Mouse (Mus musculus) monocyte, adult 5-6 weeks (primary cell): ENCODE measurements around the gene Aup1. TPM values are rescaled to one million over a fixed set of nuclear protein-coding genes. Genes with fewer than 3 reads are reported as not detected.

Experiments used
- ATAC-seq: fragments of 153-309, 156-312 bp; replicated peaks from 2 replicates; pipeline ENCODE4 v1.8.0; 2017; ENCODE audit warnings: mild to moderate bottlenecking; ENCODE audit not compliant: low TSS enrichment, insufficient number of reproducible peaks, severe bottlenecking, poor library complexity, low FRiP score
- total RNA-seq: library from RNA; stranded (forward); fragments of 200-1000, 200-491, 200-594 nt; gene quantifications from 3 replicates; pipeline ENCODE4 v1.2.3, GENCODE M21; 2017

Gene Aup1
- total RNA-seq, 1 experiment from 2014 or later = 187 TPM

DNA sequence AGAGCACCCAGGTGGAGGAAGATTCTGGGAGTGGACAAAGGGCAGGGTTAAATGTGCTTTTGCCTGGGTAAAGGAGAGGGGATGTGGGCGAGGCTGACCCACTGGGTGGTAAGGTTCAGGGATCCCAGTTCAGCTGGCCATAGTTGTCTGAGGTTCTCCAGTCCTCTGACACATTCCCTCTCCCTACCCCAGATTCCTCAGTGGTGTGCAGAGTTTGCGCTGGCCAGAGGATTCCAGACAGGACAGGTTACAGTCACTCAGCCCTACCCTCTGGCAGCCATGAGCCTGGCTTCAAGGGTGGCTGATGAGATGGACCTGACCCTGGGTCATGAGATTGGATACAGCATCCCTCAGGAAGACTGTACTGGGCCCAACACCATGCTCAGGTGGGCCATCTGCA is 4.4 kb downstream of the Aup1 start:
- ATAC-seq = no peak

GRCm38 (mm10) chr6:83065995-83066394 is 11.7 kb downstream of the Aup1 start:
- ATAC-seq = no peak

GRCm38 (mm10) chr6:83066441-83066840 is 12.1 kb downstream of the Aup1 start:
- no peak for ATAC-seq

- no peak for ATAC-seq
Measured at GRCm38 (mm10) chr6:83068221-83068620, 13.9 kb downstream of the Aup1 start.

DNA sequence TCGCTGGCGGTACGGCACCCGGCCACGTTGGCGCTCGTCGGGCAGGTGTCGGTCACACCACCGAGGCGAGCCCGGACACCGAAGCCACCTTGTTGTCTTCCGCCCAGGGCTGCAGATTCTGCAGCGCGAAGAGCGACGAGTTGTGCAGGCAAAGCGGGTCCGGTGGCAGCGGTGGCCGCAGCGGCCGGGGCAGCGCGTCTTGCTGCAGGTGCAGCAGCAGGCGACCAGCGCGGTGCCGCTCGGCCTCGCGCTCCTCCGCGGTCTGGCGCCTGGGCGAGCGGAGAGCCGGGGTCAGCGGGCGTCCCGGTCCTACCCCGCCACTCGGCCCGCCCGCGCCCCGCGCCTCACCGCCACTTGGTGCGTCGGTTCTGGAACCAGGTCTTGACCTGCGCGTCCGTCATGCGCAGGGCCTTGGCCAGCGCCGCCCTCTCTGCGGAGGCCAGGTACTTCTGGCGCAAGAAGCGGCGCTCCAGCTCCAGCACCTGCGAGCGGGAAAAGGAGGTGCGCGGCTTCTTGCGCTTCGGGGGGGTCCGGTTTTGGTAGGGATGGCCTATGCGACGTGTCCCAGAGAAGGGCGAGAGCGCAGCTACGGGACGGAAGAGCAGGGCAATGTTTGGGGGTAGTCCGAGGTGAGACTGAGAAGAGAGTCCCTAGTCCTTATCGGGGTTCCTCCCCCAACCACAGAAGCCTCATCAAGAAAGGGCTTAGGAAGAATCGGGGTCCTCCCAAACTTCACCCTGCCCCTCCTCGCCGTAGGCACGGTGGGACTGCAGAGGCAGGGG is 14.6 kb downstream of the Aup1 start:
- no peak for ATAC-seq

- ATAC-seq = no peak
Measured at GRCm38 (mm10) chr6:83069488-83070246, 15.3 kb downstream of the Aup1 start.

DNA sequence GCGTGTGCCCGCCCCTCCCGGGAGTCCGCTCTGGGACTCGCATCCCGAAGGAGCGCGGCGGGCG is 15.8 kb downstream of the Aup1 start, which contains the start of gene Tlx2:
Tlx2 (minus strand) TSS at position 47 of the 64 bp plus-strand sequence.
- ATAC-seq = no peak

DNA sequence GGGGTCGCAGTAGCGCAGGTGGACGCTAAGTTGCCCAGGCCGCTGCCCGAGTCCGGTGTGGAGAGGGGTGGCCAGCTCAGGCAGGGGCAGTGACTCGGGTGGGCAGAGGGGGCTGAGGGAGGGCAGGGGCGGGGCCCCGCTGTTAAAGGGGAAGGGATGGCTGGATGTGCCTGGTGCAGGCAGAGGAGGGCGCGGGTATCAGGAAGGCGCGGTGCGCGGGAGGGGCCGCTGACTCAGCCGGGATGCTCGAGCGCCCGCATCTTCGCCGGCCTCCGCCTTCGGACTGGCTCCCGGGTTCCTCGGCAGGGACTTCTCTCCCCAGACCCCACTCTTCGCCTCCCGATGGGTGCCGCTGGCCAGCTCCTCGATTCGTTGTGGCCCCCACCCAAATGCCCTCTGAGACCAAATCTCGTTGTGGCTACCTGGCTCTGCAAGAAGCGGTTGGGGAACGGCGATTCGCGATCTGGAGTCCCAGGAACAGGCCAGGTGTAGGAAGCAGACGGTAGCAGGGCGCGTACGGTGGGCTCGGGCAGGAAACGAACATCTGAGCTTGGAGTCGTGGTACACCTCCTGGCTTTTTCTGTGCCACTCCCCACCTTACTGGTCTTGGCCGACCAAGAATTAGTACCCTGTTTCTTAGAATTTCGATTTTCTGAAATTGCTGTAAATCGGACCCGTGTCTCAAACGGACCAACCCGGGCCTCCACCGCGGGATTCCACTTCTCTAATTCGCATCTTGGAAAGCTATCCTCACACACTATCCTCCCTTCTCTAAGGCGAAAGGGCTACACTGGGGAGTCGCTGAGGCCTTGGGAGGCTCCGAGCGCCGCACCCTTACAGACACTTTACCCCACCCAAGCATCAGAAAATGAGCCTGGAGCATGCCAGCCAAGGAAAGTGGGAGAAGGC is 16.2 kb downstream of the Aup1 start:
- ATAC-seq = no peak

DNA sequence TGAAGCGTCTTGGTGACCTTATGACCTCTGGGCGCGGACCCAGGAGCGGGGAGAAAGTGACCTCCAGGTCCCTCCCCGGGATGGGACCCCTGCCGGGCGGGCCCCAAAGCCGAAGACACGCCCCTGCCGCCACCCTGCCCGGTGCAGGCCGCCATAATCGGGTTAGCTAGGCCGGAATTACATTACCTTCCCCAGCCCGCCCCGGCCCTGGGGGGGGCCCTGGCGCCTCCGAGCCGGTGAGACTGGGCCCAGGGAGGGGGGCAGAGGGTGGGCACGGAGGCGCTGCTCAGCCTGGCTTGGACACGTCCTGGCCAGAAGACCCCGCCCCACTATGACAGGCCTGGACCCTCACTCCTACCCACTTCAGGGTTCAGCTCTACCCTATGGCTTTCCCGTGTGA is 16.9 kb downstream of the Aup1 start:
- no peak for ATAC-seq

GRCm38 (mm10) chr6:83074979-83075378 is 20.7 kb downstream of the Aup1 start:
- no peak for ATAC-seq

DNA sequence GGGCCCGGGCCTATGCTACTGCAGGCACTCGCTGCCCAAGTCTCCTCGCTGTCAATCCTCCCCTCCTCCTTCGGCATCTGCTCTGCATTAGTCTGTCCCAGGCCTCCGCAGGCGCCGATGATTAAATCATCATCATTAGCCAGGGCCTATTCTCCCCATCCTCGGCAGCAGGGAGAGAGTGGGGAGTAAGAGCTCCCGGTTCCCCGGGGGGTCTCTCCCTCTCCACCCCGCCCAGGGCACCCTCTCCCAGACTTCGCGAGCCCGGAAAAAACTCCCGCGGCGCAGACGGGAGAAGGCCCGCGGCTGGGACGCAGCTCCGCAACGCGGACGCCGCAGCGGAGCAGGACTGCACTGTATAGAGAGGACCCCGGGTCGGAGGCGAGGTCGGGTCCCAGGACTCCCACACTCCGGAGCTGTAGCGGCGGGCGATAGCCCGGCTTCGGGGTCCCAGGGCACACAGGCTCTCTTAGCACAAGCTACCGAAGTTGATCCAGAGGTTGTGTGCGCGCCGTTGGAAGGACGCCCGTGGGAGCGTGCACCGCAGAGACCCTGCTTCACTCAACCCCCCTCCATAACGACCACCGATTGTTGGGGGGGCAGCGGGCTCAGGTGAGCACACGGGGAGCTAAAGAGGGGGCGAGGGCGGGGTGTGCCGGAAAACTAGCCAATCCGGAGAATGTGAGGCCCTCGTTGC is 23.5 kb downstream of the Aup1 start, which contains the start of gene Pcgf1:
Pcgf1 (plus strand) TSS at position 240 of the 694 bp plus-strand sequence.
- ATAC-seq = no peak

DNA sequence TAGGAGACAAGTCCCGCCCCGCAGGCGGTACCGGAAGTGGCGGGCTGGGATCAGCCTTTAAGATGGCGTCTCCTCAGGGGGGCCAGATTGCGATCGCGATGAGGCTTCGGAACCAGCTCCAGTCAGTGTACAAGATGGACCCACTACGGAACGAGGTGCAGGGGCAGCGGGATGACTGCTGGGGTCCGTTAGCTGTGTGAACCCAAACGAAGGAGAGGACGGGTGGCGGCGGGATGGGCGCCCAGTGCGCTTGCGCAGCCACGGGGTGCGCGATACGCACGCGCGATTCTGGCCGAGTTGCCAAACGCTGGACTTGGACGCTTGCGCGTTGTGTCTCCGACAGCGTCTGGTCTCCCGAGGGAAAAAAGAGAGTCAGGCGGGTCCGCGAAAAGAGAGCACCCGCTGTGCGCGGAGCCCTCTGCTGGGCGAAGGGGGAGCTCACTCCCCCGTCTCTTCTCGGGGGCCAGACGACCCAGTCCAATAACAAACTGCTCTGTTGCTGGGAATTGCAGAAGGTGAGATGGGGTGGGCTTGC is 24.1 kb downstream of the Aup1 start:
- ATAC-seq = peak; percentile 95

DNA sequence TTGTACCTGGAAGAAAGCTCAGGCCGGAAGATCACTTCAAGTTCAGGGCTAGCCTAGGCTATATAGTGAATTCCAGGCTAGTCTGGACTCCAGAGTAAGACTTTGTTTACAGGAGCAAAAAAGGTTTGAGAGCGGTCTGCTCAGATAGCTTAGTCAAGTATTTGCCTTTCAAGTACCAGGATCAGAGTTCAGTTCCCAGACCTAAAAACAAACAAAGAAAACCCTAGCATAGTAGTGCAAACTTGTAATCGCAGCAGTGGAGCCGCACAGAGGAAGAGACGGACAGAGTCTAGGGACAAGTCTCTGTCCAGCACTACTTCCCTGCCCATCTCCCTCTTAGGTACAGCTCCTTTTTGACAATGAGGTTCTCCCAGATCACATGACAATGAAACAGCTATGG is 25.9 kb downstream of the Aup1 start:
- no peak for ATAC-seq

GRCm38 (mm10) chr6:83083497-83083896 is 29.2 kb downstream of the Aup1 start:
- ATAC-seq = no peak

DNA sequence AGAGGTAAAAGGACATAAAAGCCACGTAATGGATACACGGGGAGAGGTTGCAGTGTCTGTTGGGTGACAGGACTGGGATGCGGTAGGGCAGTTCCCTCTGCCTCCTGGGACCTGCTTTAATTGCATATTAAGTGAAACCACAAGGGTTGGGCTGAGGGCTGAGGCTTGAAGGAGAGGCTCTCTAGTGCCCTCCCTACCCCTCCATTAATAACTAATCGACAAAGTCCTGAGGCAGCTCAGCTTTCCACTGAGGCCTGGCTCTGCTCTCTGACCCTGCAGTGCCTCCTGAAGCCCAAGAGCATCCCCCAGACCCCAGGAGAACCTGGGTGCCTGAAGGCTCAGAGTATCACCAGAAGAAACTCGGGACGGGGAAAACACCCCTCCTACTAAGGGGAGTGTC is 30.2 kb downstream of the Aup1 start:
- no peak for ATAC-seq

GRCm38 (mm10) chr6:83086121-83087035 is 32.1 kb downstream of the Aup1 start, which contains the start of gene Lbx2:
Gene Lbx2 (plus strand): TSS chr6:83086367.
- ATAC-seq = no peak

DNA sequence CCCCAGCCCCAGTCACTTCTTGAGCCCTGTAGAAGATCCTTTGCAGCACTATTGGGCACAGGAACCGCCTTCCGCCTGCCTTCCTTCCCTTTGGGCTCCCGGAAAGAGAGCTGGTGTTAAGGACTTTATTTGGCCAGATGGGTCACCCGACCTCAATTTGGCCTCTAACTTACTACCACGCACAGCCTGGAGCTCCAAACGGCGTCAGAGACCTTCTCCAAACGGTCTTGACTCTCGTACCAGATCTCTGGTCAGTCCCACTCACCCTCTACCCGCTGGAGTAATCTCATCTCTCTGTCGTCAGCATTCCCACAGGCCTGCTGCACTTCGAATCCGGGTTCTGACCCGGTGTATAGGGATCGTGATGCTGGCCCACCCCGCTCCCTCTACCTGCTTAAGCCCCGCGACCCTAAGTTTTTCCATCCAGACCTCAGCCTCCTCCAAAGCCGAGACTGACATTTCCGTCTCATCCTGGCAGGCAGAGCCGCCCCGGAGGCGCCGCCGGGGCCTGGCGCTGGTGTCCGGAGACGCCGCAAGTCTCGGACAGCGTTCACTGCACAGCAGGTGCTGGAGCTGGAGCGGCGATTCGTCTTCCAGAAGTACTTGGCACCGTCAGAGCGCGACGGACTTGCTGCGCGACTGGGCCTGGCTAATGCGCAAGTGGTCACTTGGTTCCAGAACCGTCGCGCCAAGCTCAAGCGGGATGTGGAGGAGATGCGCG is 33.0 kb downstream of the Aup1 start:
- ATAC-seq = no peak
